Mouse (Mus musculus) kidney, postnatal 0 days (tissue): Measurements from ENCODE around the gene Cpm. TPM values are rescaled to one million over a fixed set of nuclear protein-coding genes. Genes with fewer than 3 reads are reported as not detected.

Experiments
- ATAC-seq: fragments of 200-750 bp; cut with Nextera tagmentation; replicated peaks from 2 replicates; pipeline ENCODE4 v1.8.0; 2017; ENCODE audit warnings: low read depth, moderate number of reproducible peaks, moderate TSS enrichment, moderate library complexity; ENCODE audit not compliant: low FRiP score
- DNase-seq: peaks from one replicate; pipeline ENCODE4 v3.0.0-alpha.2; 2016; ENCODE audit warnings: low spot score
- H3K27ac ChIP-seq: fragments of 300-500 bp; sonication (generic); 2 replicates; pipeline ENCODE4 v1.5.1; 2014; ENCODE audit warnings: mild to moderate bottlenecking
- H3K27me3 ChIP-seq: fragments of 300-500 bp; sonication (generic); 2 replicates; pipeline ENCODE4 v1.6.1; 2014; ENCODE audit warnings: low read length, mixed read lengths; ENCODE audit not compliant: insufficient read depth
- H3K36me3 ChIP-seq: fragments of 300-500 bp; sonication (generic); 2 replicates; pipeline ENCODE4 v1.6.1; 2014; ENCODE audit warnings: low read length, mixed read lengths; ENCODE audit not compliant: insufficient read depth
- H3K4me1 ChIP-seq: fragments of 300-500 bp; sonication (generic); replicated peaks from 2 replicates; pipeline ENCODE4 v1.6.1; 2014; ENCODE audit warnings: antibody characterized with exemption, low read length, mixed read lengths; ENCODE audit not compliant: insufficient read depth
- H3K4me2 ChIP-seq: fragments of 300-500 bp; sonication (generic); 2 replicates; pipeline ENCODE4 v1.6.1; 2014; ENCODE audit warnings: mild to moderate bottlenecking, low read length, moderate library complexity, mixed read lengths
- H3K4me3 ChIP-seq: fragments of 300-500 bp; sonication (generic); replicated peaks from 2 replicates; pipeline ENCODE4 v1.5.1; 2014; ENCODE audit warnings: low read depth, low read length
- H3K9ac ChIP-seq: fragments of 300-500 bp; sonication (generic); 2 replicates; pipeline ENCODE4 v1.6.1; 2014; ENCODE audit warnings: low read depth, low read length
- H3K9me3 ChIP-seq: fragments of 300-500 bp; sonication (generic); replicated peaks from 2 replicates; pipeline ENCODE4 v1.6.1; 2016; ENCODE audit warnings: low read length, inconsistent platforms, mixed read lengths
- CTCF ChIP-seq: IDR thresholded peaks from 2 replicates; pipeline ENCODE4 v1.5.1; 2016; ENCODE audit warnings: antibody characterized with exemption, low read depth, mild to moderate bottlenecking, moderate library complexity
- WGBS: fragments of 180-500 bp; shearing (Covaris S2); extraction: QIAGEN DNeasy Blood & Tissue Kit; methylation state at CpG from one replicate; pipeline ENCODE4 v1.1.7; 2014; 5-methylcytosine and 5-hydroxymethylcytosine counted together
- polyA plus RNA-seq: library from polyadenylated mRNA; unstranded; fragments of >200 nt; fragmentation: Nextera tagmentation; extraction: Ambion mirVana; gene quantifications from 2 replicates; pipeline ENCODE4 v1.2.1, GENCODE M21; 2015

Gene Cpm
- polyA plus RNA-seq, 1 experiment from 2014 or later, result 51.7 TPM

- H3K36me3 ChIP-seq, result no peaks in the 10 kb centered on the region
- no peak for TF ChIP-seq CTCF
These were observed 5.9 kb downstream of the Cpm start for GRCm38 (mm10) chr10:117635078-117635771.

GRCm38 (mm10) chr10:117635823-117636589 is 6.7 kb downstream of the Cpm start:
- Histone ChIP-seq H3K4me1 (no peaks in the 10 kb centered on the region; the same call in 1 of the 2 replicates), H3K4me2 (no peak overlapping the region), H3K27me3 (no peaks in the 10 kb centered on the region), H3K36me3 (no peaks in the 10 kb centered on the region), H3K27ac (no peak overlapping the region), H3K9me3 (no peaks in the 10 kb centered on the region), H3K4me3 (no peak overlapping the region), H3K9ac (no peak overlapping the region)
- TF ChIP-seq CTCF, result no peak
- 91% methylated on average over 3 of the region's 3 CpGs for WGBS
- ATAC-seq (no peak), DNase-seq (no peak)

More at GRCm38 (mm10) chr10:117635078-117635771, 5.9 kb downstream of the Cpm start:
- H3K4me2 ChIP-seq, result no peak overlapping the region
- no peaks in the 10 kb centered on the region for H3K9me3 ChIP-seq
- 93% methylated on average over 8 of the region's 8 CpGs for WGBS
- DNase-seq, result no peak
- no peak for ATAC-seq
- no peak overlapping the region for H3K9ac ChIP-seq
- H3K4me1 ChIP-seq, result no peaks in the 10 kb centered on the region; the same call in 1 of the 2 replicates
- no peaks in the 10 kb centered on the region for H3K27me3 ChIP-seq
- H3K4me3 ChIP-seq, result no peak overlapping the region
- no peak overlapping the region for H3K27ac ChIP-seq

GRCm38 (mm10) chr10:117637062-117637744 is 7.9 kb downstream of the Cpm start:
- Histone ChIP-seq H3K4me1 (no peaks in the 10 kb centered on the region; the same call in 1 of the 2 replicates), H3K9ac (no peak overlapping the region), H3K27me3 (no peaks in the 10 kb centered on the region), H3K4me3 (no peak overlapping the region), H3K4me2 (no peak overlapping the region), H3K36me3 (no peaks in the 10 kb centered on the region), H3K9me3 (no peaks in the 10 kb centered on the region), H3K27ac (no peak overlapping the region)
- DNase-seq (no peak), ATAC-seq (no peak)
- peak; percentile 66 for TF ChIP-seq CTCF
- WGBS, result 66% methylated on average over 9 of the region's 9 CpGs

- 68% methylated on average over 9 of the region's 9 CpGs for WGBS
- no peaks in the 10 kb centered on the region; the same call in 1 of the 2 replicates for H3K4me1 ChIP-seq
- TF ChIP-seq CTCF, result no peak
- H3K36me3 ChIP-seq, result no peaks in the 10 kb centered on the region
- no peak overlapping the region for H3K4me2 ChIP-seq
- H3K27ac ChIP-seq, result no peak overlapping the region
- no peak for DNase-seq
- no peaks in the 10 kb centered on the region for H3K9me3 ChIP-seq
- H3K4me3 ChIP-seq, result no peak overlapping the region
- no peaks in the 10 kb centered on the region for H3K27me3 ChIP-seq
- H3K9ac ChIP-seq, result no peak overlapping the region
- ATAC-seq, result no peak
These were observed 8.7 kb downstream of the Cpm start for GRCm38 (mm10) chr10:117637745-117638577.

GRCm38 (mm10) chr10:117638578-117639220 is 9.4 kb downstream of the Cpm start:
- ATAC-seq, result no peak
- WGBS, result 77% methylated on average over 7 of the region's 7 CpGs
- no peak overlapping the region for H3K27ac ChIP-seq

More at GRCm38 (mm10) chr10:117638578-117639220, 9.4 kb downstream of the Cpm start:
- no peak for TF ChIP-seq CTCF
- Histone ChIP-seq H3K4me3 (no peak overlapping the region), H3K9ac (no peak overlapping the region), H3K4me1 (no peaks in the 10 kb centered on the region; the same call in 1 of the 2 replicates), H3K36me3 (no peaks in the 10 kb centered on the region), H3K27me3 (no peaks in the 10 kb centered on the region; the same call in 1 of the 2 replicates), H3K4me2 (no peak overlapping the region), H3K9me3 (no peaks in the 10 kb centered on the region)
- DNase-seq, result no peak
